Mouse (Mus musculus) adrenal gland, postnatal 25 days (tissue): Measurements from ENCODE around the gene Hoxc13. TPM values are rescaled to one million over a fixed set of nuclear protein-coding genes. Genes with fewer than 3 reads are reported as not detected.
A peak's percentile ranks its signal among the peaks of the same experiment; 100 is the strongest.

Experiments used
- DNase-seq: peaks from one replicate; pipeline ENCODE4 v3.0.0; 2021; ENCODE audit warnings: mixed read lengths
- long read RNA-seq: library from polyadenylated mRNA; stranded (forward); transcript quantifications from one replicate; pipeline ENCODE4 v2.0.0, GENCODE M21; 2021
- total RNA-seq: library from RNA; stranded (reverse); gene quantifications from 2 replicates; pipeline ENCODE4 v1.2.3, GENCODE M21; 2021

The Hoxc13 gene
- not detected in 2 replicates for total RNA-seq
- long read RNA-seq: 0 reads

GRCm38 (mm10) chr15:102921053-102922011, at the start of gene Hoxc13:
TSS of gene Hoxc13 (plus strand) at chr15:102921103.
- DNase-seq: no peak

DNA sequence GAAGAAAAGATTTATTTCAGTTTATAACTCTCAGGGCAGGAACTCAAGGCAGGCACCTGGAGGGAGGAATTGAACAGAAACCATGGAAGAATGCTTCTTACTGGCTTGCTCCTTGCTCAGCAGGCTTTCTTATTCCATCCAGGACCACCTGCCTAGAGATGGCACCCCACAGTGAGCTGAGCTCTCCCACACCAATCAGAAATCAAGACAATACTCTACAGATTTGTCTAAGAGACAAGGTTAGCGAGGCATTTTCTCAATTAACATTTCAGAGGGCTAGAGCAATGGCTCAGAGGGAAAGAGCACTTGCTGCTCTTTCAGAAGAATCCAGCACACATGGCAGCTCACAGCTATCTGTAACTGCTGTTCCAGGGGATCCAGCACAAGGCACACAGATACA, 35.1 kb upstream of the Hoxc13 start:
- no peak for DNase-seq

DNA sequence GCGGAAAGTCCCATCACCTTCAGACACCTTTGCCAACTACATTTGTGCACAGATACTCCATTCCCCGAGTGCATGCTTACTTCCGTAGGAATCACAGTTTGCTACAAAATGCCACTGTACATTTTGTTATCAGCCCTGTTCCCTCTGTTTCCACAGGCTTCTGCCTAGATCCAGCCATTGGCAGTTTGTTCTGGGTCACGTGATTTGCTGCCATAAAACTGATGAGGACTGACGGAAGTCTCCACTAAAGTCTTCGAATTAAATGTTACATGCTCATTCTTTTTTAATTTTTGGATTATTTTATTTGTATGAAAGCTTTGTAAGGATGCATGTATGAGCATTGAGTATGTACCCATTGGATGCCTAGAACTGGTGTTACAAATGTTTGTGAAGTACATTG, 25.8 kb upstream of the Hoxc13 start:
- no peak for DNase-seq

GRCm38 (mm10) chr15:102904946-102905345, 16.0 kb upstream of the Hoxc13 start:
- DNase-seq: no peak

DNA sequence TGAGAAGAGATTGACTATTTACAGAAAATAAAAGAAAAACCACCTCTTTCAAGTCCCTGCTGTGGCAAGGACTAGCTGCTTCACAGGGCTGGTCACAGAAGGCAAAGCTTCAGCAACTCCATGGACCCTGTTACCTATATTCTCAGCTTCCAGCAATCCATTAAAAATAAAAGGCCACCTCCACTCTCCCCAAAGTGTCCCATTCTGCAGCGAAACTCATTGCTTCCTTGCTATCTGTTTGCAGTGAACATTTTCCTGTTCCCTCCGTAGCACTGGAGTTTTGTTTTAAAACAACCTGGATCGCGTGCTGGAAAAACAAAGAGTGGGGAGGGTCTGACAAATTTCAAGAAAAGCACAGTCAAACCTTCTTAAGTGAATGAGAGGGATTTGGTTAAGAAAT, 11.4 kb upstream of the Hoxc13 start:
- no peak for DNase-seq

DNA sequence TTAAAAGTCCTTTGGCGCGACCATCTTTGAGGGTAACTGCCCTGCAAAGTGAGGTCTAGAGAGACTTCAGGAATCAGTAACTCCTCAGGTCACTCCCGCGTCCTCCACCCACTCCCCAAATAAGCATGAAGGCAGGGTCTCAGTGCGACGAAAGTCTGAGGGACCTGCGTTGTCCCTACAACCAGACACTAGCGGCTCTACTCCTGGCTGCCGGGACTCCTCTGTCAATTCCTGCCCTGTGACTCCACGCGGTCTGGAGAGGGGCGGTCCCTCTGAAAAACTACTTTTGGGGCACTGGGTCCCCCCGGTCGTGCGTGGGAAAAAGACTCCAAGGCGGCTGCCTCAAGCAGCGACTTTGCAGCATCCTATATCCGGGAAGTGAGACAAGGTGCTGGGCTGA, 10.9 kb upstream of the Hoxc13 start:
- no peak for DNase-seq

GRCm38 (mm10) chr15:102910496-102911095, 10.3 kb upstream of the Hoxc13 start:
- no peak for DNase-seq

GRCm38 (mm10) chr15:102913038-102913585, 7.8 kb upstream of the Hoxc13 start:
- DNase-seq: no peak

GRCm38 (mm10) chr15:102917972-102918572, 2.8 kb upstream of the Hoxc13 start:
- DNase-seq: no peak

GRCm38 (mm10) chr15:102918611-102919265, 2.2 kb upstream of the Hoxc13 start:
- DNase-seq: no peak

DNA sequence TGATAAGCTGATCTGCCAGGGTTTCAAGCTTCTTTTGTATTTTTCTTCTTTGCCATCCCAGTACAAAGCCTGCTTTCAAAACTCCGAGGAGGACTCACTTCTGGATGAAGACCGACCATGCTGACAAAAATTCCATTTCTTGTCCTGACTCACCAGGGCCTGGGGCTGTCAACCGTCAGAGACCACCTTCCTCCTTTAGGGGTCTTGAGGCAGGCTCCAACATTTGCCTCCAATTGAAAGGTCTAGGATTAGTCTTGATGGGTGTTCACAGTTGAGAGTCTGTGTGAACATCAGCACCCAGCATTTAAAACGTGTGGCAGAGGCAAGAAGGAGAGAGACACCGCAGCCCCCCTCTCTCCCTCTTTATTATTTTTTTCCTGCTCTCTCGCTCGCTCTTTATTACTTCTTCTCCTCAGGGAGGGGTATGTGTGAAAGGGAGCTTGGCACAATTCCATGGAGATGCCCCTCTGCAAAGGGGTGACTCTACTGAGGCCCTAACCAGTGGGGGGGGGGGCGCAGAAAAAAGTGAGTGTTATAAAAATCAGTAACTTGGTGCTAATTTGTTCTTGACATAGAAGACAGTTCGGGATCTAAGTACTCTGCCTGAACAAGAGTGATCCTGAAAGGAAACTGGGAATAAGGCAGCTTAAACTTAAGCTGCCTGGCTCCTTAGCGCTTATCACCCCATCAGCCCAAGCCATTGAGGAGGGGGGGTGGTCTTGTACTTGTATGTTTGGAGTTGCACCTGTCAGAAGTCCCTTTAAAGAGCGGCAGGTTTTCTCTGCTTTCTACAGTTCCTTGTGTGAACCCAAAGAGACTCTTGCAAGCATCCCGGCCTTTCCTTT, 1.3 kb upstream of the Hoxc13 start:
- DNase-seq: no peak

GRCm38 (mm10) chr15:102920619-102921018, 284 bp upstream of the Hoxc13 start:
- peak; percentile 25 for DNase-seq

DNA sequence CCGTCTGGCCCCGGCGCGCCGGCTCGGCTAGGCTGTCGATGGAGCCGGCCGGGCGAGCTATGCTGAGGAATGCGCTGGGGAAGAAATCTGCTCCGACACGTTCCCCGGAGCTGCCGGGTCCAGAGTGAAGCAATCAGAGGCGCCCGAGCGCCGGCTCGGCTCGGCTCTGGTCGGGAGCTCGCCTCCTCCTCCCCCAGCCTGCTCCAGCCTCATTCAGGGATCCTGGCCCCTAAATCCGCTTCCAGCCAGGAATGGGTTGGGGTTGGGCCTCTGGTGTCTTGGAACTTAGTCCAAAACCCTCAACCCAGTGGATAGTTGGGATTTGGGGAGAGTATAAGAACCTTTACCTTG, 1.1 kb downstream of the Hoxc13 start:
- DNase-seq: no peak

DNA sequence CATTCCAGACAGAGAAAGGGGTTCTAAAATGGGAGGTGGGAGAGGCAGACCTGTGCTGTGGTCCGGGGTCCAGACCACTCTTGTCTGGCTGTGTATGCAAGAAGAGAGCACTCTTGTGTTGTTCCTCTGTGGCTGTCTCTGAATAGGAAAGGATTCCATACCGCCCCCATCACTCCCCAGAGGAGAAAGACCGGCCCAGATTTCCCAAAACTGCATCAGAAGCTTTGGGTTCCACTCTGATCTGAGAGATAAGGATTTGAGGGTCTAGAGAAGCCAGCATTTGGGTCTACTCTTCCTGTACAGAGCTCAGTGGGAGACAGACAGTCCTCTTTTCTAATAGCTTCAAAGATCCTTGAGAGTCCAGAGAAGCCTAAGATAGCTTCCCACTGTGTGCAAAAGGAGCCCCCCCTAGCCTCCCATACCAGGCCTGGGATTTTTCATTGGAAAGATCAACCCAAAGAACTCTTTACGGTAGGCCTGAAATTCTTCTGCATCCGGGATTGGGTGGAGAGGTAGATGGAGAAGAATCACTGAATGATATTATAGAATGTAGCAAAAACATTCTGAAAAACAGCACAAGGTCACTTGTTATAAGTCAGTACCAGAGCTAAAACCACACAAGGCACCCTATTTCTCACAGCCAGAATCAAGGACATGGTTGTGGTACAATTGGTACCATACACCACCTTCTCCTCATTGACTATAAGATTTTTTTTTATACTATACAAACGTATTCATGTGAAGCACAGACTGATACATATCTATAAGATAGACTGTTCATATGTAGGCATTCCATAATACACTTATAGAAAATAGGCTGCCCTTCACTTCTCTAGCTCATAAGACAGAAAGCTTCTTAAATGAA, 2.0 kb downstream of the Hoxc13 start:
- no peak for DNase-seq

DNA sequence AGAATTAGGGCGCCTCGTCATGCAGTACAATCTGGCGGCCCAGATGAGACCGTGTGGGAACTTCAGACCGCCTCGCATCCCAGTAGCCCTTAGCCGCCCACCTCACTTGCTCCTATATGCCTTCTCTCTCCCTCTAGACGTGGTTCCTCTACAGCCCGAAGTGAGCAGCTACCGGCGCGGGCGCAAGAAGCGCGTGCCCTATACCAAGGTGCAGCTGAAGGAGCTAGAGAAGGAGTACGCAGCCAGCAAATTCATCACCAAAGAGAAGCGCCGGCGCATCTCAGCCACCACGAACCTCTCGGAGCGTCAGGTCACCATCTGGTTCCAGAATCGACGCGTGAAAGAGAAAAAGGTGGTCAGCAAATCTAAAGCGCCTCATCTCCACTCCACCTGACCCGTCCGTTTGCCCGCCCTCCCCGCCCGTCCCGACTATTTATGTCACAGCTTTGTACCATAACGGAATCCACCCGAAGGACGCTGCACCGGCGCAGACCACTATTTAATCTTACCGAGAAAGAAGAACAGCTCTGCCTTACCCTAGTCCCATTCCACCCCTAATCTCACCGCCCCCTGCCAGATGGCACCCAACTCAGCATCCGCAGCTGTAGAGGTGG, 6.2 kb downstream of the Hoxc13 start:
- no peak for DNase-seq

- no peak for DNase-seq
Observed at GRCm38 (mm10) chr15:102931706-102932358, 10.9 kb downstream of the Hoxc13 start.

DNA sequence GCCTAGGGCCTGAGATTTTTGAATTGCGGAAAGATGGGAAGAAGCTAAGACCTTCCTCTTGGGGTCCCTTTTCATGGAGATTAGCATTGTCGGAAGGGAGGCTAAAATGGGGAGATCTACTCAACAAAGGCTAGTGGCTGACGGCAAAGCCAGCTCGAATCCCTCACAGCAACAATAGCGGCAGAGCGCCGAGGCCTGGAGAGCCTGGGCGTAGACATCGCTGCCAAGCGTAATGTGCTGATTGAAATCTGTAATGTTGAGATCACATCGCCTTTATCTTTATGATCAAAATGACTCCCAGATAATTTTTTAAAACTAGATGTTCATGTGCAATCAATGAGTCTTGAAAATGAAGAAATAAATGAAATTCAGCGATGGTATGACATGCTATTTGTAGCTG, 13.5 kb downstream of the Hoxc13 start:
- DNase-seq: no peak

GRCm38 (mm10) chr15:102934897-102935296, 14.0 kb downstream of the Hoxc13 start:
- DNase-seq: no peak

DNA sequence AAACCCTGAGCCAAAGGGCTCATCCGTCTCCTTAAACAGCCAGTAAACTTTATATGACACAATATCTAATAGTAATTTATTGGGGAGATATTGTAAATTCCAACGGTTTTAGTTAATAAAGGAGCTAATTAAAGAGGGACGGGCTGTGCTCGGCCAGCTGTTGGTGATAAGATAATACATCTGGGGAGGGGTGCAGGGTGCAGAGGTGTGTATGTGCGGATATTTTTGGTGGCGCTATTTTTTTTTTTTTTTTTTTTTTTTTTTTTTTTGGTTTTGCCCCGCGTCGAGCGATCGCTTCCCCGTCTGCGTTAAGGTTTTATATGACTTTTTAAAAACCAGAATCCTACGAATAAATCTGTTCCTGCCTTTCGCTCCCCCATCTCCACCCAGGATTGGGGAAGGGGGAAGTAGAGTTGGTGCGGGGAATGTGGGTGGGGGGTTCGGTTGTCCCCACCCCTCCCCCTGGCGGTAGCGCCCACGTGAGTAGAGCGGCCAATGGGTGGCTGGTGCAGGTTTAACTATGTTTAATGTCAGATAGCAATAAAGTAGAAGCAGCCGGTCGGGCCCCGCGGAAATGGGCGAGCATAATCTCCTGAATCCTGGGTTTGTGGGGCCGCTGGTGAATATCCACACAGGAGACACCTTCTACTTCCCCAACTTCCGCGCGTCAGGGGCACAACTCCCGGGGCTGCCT, 15.5 kb downstream of the Hoxc13 start, which contains the start of gene Hoxc12:
Hoxc12 (plus strand) TSS at position 479 of the 694 bp plus-strand sequence.
- DNase-seq: no peak
